Mouse (Mus musculus): ENCODE measurements around the gene Sdk2.

- TF ChIP-seq EP300 (IDR thresholded peaks at IDR 0.05) (no peak), CTCF (IDR thresholded peaks at IDR 0.05) (peak; percentile 53)
Observed at GRCm38 (mm10) chr11:113742998-113743397, 323.8 kb downstream of the Sdk2 start.
